Mouse (Mus musculus): ENCODE measurements around the gene Gabrg3.

DNA sequence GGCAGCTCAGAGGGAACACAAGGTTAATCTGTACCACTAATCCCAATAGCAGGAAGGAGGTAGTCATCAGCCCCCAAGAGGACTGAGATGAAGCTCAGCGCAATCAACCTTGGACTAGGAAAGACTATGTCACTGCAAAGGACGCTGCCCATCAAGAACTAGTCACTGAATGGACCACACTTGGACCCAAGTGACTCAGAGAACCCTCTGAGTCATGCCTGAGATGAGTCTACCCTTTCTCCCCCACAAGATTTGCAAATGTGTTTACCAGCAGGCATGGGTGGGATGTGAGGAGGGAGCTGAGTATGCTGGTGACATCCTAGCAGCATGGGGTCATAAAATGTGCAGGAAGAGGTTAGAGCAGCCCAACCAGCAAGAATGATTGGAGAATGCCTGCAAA, 254.5 kb downstream of the Gabrg3 start:
- no peak for TF ChIP-seq CTCF (IDR thresholded peaks at IDR 0.05)
- TF ChIP-seq POLR2A (IDR thresholded peaks at IDR 0.05; ENCODE audit: insufficient read depth, low read depth, low read length) = no peak
